Mouse (Mus musculus): Measurements from ENCODE around the gene Clybl.

Clybl gene

DNA sequence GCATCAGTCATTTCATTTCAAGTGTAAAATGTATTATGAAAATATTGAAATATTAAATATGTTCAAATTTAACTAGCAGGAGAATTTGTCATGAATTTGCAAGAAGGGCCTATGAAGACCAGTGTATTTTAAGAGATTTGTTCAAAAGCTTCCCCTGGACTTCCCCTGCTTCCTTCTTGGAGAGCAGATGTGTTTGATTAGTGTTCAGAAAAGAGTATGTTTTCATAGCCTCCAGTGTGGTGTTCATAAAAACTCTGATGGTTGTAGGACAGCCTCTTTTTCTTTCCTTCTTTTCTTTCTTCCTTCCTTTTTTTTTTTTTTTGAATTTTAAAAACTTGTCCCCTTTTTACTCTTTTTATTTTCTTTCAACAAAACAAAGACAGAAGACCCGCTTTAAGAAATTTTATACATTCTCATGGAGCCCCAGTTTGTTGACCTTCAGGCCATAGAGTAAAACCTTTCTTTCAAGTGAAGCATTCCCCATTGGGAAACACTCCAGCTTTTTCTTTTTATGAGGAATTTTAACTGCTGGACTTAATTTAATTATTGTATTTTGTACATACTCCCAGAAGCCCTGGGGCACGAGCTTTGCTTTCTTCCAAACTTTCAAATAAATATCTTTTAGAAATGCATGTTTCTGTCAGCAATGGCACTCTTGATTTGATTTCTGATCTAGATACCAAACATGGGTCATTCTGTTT lies 231.5 kb downstream of the Clybl start:
- in situ Hi-C loops (cut with MboI; ENCODE audit: low sequenced_read_pairs) = no loop called here

DNA sequence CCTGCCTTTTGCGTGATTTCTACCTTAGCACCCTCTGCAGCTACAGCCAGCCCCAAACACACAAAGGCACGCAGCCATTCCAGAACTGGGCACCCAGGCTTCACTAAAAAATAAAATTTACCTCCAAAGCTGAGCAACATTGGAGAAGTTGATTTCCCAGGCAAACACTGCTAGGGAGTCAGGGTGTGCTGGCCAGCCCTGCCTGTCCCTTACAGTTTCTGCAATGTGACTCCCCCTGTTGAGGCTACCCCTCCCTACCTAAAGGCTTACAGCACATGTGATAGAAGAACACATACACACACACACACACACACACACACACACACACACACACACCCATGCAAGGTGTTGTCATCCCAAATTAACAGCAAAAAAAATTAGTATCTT lies 232.0 kb downstream of the Clybl start:
- in situ Hi-C loops (cut with MboI; ENCODE audit: low sequenced_read_pairs) = no loop called here

DNA sequence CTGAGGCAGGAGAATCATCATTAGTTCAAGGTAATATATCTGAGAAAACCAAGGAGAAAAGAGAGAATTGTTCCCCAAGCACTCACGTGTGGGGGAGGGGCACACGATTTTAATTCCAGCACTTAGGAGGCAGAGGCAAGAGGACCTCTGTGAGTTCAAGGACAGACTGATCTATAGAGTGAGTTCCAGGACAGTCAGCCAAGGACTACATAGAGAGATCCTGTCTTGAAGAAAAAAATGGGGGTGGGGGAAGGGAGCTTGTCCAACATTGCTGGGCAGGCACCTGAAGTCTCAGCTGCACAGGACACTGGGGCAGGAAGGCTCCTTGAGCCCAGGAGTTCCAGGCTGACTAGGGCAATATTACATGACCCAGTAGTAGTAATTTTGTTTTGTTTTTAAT lies 233.3 kb downstream of the Clybl start:
- in situ Hi-C loops (cut with MboI; ENCODE audit: low sequenced_read_pairs) = no loop called here

DNA sequence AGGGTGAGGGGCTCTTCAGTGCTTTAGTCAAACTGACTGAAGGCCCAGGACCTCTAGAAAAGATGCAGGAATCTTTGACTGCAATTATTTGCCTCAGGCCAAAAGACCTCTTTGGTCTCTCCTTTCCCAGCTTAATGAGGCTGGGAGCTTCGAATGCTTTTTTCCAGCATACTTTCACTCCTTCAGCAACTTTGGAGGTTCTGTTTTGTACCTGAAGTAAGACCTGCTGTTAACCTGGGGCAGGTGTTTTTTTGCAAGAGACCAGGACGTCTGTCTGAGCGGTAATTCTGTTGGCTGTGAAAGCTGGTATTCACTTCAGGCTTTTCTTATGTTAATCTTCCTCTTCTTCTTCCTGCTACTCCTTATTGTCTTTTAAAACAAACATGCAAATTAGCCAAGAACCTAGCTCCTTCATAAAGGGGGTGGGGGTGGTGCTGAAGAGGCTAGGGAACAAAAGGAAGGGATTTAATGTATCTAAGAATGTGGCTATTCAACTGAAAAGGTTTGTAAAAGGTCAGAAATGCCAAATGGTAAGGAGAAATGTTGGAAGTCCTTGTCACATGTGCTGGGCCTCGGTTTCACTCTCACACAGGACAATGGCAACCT lies 234.8 kb downstream of the Clybl start:
- in situ Hi-C loops (cut with MboI; ENCODE audit: low sequenced_read_pairs) = no loop called here

DNA sequence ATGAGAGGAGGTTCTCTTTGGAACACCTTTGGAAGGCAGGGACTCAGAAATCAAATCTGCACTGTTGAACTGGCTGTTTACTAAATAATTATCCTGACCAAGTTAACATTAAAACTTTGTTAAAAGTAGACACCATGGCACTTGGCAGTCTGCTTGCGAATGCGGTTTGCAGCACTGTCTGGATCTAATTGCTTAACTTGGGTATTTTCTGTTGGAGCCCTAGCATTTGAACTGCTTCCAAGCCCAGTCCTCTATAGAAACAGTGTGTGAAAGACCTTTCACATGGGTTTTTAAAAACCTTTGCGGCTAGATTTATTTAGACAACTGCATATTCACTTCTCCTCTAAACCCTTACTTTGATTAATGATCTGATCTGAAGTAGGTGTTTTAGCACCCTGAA lies 242.9 kb downstream of the Clybl start:
- in situ Hi-C loops (cut with MboI; ENCODE audit: low sequenced_read_pairs) = no loop called here

DNA sequence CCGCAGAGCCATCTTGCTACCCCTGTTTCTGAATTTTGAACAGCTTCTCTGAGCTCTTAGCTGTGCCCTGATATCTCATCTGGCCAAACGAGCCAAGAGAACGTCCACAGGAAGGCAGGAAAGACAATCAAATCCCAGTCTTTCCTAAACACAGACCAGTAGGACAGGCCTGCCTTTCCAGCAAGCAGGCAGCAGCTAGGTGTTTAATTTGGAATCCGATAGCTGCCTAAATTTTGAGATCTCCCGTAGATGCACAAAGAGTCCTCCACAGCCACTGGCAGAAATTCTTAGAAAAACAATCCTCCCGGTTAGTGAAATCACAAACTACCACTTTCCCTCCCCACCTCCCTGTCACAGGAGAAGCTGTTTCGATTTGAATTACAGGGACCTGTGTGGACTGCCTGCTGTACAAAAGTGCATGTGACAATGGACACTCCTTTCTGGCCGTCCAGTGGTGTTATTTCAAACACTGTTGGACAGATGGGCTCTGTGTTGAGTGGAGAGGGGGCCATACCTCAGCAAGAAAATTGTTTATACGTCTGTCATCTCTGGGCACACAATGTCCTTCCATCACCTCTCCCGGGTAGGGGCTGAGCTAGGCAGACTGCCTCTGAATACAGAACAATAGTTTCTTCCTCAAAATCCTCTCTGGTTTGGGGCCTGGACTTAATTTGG lies 245.2 kb downstream of the Clybl start:
- in situ Hi-C loops (cut with MboI; ENCODE audit: low sequenced_read_pairs) = no loop called here

DNA sequence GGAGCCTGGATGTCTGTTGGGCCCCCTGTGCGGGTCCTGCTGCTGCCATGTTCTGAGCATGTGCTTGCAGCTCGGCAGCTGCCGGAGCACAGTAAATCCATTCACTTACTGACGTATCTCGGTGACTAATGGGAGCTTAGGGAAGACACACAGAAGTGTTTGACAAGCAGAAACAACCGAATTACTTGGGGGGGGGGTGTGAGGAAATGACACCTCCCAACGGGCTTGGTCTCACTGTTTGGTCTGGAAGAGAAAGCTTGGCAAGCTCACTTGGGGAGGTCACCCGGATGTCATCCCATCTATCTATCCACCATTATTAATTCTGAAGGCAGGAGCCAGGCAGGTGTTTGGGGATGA lies 245.7 kb downstream of the Clybl start:
- in situ Hi-C loops (cut with MboI; ENCODE audit: low sequenced_read_pairs) = no loop called here

DNA sequence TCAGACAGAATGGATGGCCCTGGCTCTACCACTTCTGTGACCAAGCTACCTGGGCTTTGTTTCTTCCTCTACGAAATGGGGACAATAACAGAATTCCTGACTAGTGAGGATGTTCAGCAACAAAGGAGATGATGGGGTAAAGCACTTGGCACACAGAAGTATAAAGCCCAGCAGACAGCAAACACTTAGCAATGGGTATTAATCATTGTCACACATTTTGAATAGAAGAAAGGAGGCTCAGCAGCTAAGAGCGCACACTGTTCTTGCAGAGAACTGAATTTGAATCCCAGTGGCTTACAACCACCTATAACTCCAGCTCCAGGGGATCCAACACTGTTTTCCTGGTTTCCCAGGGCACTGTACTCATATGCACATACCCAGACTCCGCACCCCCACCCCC lies 246.2 kb downstream of the Clybl start:
- in situ Hi-C loops (cut with MboI; ENCODE audit: low sequenced_read_pairs) = no loop called here

DNA sequence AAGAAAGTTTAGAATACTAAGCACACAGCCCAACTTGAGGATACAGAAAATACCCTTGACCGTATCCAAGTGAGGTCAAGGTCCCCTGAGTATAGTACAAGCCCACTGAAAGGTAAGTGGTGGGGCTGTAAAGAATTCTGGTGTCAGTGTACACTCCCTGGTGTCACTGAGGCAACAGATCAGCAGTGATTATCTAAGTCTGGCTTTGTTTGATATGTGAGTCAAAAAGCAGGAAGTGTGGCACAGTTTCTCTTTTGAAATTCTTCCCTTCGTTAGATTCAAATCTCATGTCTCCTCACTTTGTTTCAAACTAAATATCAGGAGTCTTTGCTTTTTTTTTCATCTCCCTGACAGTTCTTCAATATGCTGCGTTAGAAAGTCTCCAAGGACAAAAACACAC lies 251.1 kb downstream of the Clybl start:
- in situ Hi-C loops (cut with MboI; ENCODE audit: low sequenced_read_pairs) = no loop called here

DNA sequence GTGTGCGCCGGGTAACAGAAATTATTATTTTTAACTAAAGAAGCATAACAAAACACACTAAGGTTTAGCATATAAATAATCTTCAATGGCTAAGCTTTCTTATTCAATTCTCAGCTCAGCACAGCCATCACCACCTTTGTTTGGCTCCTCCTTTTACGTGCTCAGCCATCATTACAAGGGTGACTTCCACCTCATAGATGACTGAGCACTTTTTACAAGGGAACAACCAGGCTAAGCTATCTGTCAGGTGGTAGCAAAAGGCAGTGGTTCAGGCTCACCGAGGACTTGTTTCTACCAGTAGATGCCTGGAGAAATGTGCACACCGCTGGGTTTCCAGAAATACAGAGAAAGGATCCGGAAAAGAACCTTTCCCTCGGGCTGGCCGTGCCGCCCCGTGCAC lies 252.5 kb downstream of the Clybl start:
- in situ Hi-C loops (cut with MboI; ENCODE audit: low sequenced_read_pairs) = no loop called here

DNA sequence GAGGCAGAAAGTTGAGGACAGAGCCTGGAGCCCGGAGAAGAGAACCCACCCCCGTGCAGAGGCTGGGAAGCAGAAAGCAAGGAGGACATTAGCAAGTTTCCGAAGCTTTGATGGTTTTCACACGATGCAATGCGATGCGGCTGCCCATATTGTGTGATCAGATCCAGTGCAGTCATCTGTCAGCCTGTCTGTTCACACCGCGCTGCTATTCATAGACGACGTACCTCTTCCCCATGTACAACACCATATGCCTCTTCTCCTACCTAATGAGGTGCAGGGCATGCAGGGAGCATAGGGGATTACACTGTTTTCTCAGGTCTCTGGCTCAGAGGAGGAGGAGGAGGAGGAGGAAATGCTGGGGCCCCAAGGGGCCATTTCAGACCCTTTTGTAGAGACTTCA lies 255.3 kb downstream of the Clybl start:
- in situ Hi-C loops (cut with MboI; ENCODE audit: low sequenced_read_pairs) = no loop called here

DNA sequence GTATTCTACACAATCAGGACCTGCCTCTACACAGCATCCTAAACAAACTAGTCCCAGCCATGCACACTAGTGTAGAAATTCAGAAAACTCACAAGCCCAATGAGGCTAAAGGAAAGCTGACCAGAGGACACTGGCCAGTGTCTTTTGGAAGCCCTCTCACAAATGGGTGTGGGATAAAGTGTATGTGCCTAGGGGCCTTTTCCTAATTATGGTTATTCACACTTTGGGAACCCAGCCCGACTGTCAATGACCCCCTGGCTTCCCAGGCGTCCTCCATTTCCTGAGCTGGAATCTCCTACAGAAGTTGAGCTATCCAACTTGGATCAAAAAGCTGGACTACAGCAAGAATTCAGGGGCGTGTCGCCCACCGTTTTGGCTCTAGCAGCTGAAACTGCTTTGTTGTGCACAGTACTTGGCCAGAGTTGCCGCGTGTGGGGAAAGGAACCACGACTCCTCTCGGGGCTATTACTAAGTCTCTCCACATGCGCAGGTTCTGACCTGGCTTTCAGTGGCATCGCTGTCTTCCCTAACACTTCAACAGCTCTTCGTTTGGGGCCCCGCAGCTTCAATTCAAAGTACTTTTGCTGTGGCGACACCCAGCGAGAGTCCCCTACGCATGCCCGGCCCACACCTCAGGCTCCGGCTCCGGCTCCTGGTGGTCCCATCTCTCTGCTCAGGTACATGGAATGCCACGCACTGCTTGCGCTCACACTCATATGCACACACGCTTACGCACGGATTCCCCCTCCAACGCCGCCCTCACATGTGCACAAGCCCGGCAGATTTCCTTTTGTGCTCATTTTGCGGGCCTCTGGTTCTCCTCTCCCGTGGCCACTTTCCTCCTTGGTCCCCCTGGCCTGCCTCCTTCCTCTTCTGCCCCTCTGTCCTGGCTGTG lies 268.3 kb downstream of the Clybl start:
- in situ Hi-C loops (cut with MboI; ENCODE audit: low sequenced_read_pairs) = no loop called here

DNA sequence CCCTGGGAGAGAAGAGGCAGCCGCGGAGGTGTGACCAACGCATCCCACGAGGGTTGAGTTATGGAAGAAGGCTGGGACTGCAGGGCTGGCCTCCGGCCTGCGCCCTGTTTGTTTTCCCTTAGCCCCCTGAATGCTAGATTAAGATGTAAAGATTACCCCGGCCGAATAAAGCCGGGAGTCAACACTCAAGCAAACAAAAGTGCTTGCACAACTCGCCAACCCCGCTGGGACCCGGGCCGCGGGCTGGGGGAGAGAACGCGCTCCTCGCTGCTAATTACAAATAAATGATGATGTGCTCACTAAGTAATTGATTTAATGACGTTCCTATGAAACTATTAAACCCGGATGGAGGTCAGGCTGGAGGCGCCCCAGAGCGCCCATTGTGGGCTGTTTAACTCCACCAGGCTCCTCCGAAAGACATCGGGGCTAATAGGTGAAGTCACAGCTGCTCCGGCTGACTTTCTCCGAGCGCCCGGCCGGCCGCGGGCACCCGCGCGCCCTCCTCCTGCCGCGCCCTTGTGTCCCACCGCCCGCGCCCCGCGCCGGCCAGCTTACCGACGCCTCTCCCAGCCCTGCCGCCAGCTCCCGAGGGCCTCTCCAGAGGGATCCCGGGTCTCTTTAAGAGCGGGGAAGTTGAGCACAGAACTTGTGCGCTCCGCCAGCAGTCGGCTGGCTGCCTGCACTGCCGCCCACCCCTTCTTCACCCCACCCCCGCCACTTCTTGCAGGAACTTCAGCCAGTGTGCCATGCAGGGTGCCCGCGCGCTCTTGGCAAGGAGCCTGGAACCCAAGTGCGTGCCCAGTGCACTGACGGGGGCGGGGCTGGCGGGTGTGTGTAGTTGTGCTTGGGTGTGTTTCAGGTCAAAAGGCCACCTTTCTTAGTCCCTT lies 269.2 kb downstream of the Clybl start, which contains the start of gene Gm5089:
Gene Gm5089, minus strand, starts transcription at position 620 of the 887 bp plus-strand sequence.
- in situ Hi-C loops (cut with MboI; ENCODE audit: low sequenced_read_pairs) = no loop called here

DNA sequence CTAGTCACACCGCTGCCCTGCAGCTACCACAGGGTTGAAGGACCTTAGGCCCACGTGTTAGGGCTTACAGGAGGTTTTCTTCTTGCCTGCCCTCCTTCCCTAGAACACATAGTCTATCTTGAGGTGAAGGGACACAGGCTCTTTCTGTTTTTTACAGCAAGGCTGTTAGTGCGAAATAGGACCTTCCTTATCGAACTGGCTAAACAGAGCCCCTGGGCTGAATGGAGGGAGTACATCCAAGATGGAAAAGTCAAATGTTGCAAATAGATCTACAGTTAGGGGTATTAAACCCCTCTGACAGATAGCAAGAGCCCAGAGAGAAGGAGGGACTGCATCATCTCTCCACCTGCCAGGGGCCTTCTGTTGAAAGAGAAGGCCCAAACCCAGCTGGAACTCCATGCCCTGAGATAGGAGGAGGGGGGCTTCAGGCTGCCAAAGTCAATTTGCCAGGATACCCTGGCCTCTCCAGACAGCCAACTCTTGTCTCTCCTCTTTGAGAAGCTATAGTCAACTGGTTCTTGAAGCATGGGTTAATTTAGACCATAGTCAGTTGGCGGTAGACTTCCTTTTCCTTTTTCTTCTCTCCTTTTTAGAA lies 270.1 kb downstream of the Clybl start:
- in situ Hi-C loops (cut with MboI; ENCODE audit: low sequenced_read_pairs) = no loop called here

Data from CH12F3 (cell line).